Mouse (Mus musculus) C2C12 (cell line): ENCODE measurements at regions not wholly inside any gene's neighbourhood (a gene's known extent, or its start where the extent isn't known, plus 50 kb on each side); places are given as distances from the start of the nearest gene placed in this dataset.

ENCODE experiments used
- H3K27me3 ChIP-seq: one replicate; pipeline ENCODE4 v1.6.1; 2011; ENCODE audit not compliant: control insufficient read depth, insufficient read depth, insufficient read length
- H3K36me3 ChIP-seq: one replicate; pipeline ENCODE4 v1.6.1; 2011; ENCODE audit not compliant: control insufficient read depth, insufficient read depth
- H3K4me3 ChIP-seq: one replicate; pipeline ENCODE4 v1.5.1; 2011; ENCODE audit warnings: mild to moderate bottlenecking, control low read depth; ENCODE audit not compliant: poor library complexity, insufficient read depth, severe bottlenecking
- H3K79me2 ChIP-seq: one replicate; pipeline ENCODE4 v1.6.1; 2011; ENCODE audit not compliant: control insufficient read depth, insufficient read depth
- H3K79me3 ChIP-seq: one replicate; pipeline ENCODE4 v1.6.1; 2011; ENCODE audit warnings: low read depth, control low read depth
- H3ac ChIP-seq: one replicate; pipeline ENCODE3; 2011; ENCODE audit warnings: low read depth; ENCODE audit not compliant: control insufficient read depth, insufficient read length
- CEBPB ChIP-seq: IDR thresholded peaks from one replicate; pipeline ENCODE4 v1.6.1; 2011; ENCODE audit warnings: low read depth, mild to moderate bottlenecking, control low read depth, moderate library complexity
- CTCF ChIP-seq: IDR thresholded peaks from one replicate; pipeline ENCODE4 v1.5.1; 2011; ENCODE audit not compliant: control insufficient read depth, insufficient read depth, insufficient read length
- FOSL1 ChIP-seq: IDR thresholded peaks from one replicate; pipeline ENCODE4 v1.8.0; 2011; ENCODE audit warnings: mild to moderate bottlenecking, low read length; ENCODE audit not compliant: poor library complexity, insufficient read depth, severe bottlenecking
- MAX ChIP-seq: IDR thresholded peaks from one replicate; pipeline ENCODE4 v1.6.1; 2011; ENCODE audit warnings: mild to moderate bottlenecking, control low read depth
- MYOD1 ChIP-seq: IDR thresholded peaks from one replicate; pipeline ENCODE4 v1.6.1; 2011; ENCODE audit warnings: low read depth; ENCODE audit not compliant: control insufficient read depth, insufficient read length
- MYOG ChIP-seq: IDR thresholded peaks from one replicate; pipeline ENCODE4 v1.6.1; 2011; ENCODE audit not compliant: control insufficient read depth, insufficient read length; ENCODE audit errors: extremely low read depth
- USF1 ChIP-seq: IDR thresholded peaks from one replicate; pipeline ENCODE4 v1.6.1; 2011; ENCODE audit warnings: low read depth, mild to moderate bottlenecking, control low read depth, moderate library complexity

DNA sequence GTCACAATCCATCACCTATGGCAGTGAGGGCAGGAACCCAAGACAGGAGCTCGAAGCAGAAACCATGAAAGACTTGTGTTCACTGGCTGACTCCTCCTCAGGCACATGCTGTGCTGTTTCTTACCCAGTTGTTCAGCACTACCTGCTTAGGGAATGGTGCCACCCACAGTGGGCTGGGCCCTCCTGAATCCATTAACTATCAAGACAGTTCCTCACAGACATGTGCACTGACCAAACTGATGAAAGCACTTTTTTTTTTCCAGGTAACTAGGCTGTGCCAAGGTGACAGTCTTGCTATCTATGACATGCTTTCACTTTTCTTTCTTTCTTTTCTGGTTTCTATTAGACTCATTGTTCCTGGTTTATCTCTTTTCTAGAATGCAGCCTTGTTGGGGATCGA is 162.1 kb upstream of the Ctnnb1 start:
- no peak overlapping the region for H3ac ChIP-seq
- H3K36me3 ChIP-seq, result no peaks in the 10 kb centered on the region
- H3K4me3 ChIP-seq, result no peak overlapping the region
- H3K27me3 ChIP-seq, result no peaks in the 10 kb centered on the region
- no peaks in the 10 kb centered on the region for H3K79me3 ChIP-seq
- no peaks in the 10 kb centered on the region for H3K79me2 ChIP-seq
- no peak for TF ChIP-seq CEBPB

DNA sequence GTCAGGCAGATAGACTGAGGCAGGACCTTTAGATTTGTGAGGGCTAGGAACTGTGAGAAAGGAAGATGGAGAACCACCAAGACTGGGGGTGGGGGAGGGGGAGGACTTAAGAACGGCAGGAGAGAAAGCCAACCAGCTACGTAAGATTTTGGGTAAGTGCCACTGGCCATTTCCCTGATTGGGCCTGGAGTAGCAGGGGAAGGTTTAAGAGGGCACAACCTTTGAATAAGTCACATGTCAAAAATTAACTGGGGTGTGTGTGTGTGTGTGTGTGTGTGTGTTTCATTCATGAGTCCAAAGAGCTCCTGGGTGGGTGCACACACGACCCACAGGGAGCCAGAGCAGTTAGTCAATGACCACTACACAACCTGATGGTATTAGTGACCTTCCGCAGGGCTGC is 161.6 kb upstream of the Ctnnb1 start:
- TF ChIP-seq CEBPB (no peak), FOSL1 (no peak), CTCF (no peak), MAX (no peak), USF1 (no peak), MYOD1 (no peak), MYOG (no peak)
- Histone ChIP-seq H3ac (no peak overlapping the region), H3K79me2 (no peaks in the 10 kb centered on the region), H3K27me3 (no peaks in the 10 kb centered on the region), H3K79me3 (no peaks in the 10 kb centered on the region), H3K4me3 (no peak overlapping the region), H3K36me3 (no peaks in the 10 kb centered on the region)

DNA sequence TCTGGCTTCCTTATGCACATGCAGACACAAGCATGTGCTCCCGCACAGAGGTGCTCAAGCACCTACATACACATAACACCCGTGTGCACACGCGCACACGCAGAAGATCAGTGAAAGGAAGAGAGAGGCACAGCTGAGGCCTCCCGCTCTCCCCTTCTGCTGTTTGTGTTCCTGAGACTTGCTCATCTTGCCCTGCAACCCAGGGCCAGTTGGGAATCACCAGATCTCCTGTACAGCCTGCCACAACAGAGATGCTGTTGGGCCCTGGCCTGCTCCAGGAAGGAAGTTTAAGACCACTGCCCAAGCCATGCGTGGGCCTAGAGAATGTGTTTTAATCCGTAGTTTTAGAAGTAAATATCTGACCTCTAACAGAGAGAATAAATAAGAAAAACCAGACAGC is 160.0 kb upstream of the Ctnnb1 start:
- Histone ChIP-seq H3K79me3 (no peaks in the 10 kb centered on the region), H3K79me2 (no peaks in the 10 kb centered on the region), H3K36me3 (no peaks in the 10 kb centered on the region), H3K4me3 (no peak overlapping the region), H3K27me3 (no peaks in the 10 kb centered on the region), H3ac (no peak overlapping the region)
- TF ChIP-seq CEBPB, result no peak
- no peak for TF ChIP-seq MAX
- no peak for TF ChIP-seq USF1
- TF ChIP-seq MYOG, result no peak
- TF ChIP-seq MYOD1, result no peak
- no peak for TF ChIP-seq FOSL1
- no peak for TF ChIP-seq CTCF

DNA sequence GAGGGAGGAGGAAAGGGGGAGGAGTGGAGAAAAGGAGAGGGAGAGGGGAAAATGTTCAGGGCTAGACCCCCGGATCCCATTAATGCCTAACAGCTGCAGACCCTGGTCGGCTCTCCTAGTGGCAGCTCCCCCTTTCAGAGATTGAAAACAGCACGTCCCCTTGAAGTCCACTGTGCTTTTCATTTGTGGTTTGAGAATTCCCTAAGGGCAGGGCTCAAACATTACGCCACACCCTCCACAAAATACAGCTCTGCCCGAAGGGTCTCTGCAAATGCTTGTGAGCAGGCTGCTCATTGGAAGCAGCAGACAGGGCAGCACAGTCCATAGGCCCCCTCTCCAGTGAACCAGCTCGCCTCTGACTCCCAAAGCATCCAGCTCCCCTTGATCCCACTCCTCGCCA is 159.3 kb upstream of the Ctnnb1 start:
- H3ac ChIP-seq, result no peak overlapping the region
- H3K27me3 ChIP-seq, result no peaks in the 10 kb centered on the region
- TF ChIP-seq CEBPB, result peak; percentile 52
- TF ChIP-seq CTCF, result no peak
- no peaks in the 10 kb centered on the region for H3K79me3 ChIP-seq
- no peaks in the 10 kb centered on the region for H3K79me2 ChIP-seq
- no peak overlapping the region for H3K4me3 ChIP-seq
- no peaks in the 10 kb centered on the region for H3K36me3 ChIP-seq

DNA sequence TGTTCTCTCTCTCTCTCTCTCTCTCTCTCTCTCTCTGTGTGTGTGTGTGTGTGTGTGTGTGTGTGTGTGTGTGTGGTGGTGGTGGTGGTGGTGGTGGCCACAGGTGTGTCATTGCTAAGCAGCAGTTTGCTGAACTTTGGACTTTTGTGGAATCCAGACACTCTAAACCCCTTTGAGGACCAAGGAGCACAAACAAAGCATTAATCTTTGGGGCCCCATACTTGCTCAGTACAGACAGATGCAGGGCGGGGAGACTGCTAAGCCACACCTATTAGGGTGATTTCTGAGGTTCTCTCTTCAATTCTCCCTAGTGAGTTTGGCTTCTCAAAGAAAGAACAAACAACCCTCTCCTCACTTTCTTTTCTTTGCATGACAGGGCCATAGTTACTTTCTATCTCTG is 158.1 kb upstream of the Ctnnb1 start:
- no peaks in the 10 kb centered on the region for H3K79me3 ChIP-seq
- no peaks in the 10 kb centered on the region for H3K79me2 ChIP-seq
- TF ChIP-seq CEBPB (no peak), MAX (no peak), CTCF (no peak), MYOG (no peak), USF1 (no peak), FOSL1 (no peak), MYOD1 (no peak)
- no peaks in the 10 kb centered on the region for H3K27me3 ChIP-seq
- no peaks in the 10 kb centered on the region for H3K36me3 ChIP-seq
- H3ac ChIP-seq, result no peak overlapping the region
- H3K4me3 ChIP-seq, result no peak overlapping the region

DNA sequence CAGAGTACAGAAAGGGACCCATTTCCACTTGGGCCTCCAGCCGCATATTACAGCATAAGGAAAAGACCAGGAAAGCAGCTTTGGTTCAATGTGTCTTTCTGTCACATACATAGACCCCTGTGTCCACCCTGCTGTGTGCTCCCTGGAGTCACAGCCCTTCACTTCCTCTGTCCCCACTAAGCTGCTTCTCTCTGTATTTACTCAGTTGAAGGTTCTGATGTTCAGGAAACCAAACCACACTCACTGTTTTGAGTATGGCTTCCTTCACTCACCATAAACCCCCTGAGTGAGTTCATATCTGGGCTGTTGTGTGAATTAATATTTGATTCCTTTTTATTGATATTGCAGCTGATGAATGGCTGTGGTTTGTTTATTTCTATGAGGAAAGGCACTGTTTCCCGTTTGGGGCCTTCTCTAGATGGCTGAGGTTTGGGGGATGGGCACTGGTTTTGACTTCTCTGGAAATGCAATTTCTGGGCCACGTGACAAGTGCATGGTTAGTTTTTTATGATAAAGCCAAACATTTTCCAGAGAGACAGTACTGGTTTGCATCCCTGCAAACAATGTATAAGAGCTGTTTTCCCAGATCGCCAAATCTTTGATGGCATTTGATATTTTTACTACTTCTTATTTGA is 157.0 kb upstream of the Ctnnb1 start:
- no peak overlapping the region for H3K4me3 ChIP-seq
- H3ac ChIP-seq, result no peak overlapping the region
- no peaks in the 10 kb centered on the region for H3K27me3 ChIP-seq
- H3K36me3 ChIP-seq, result no peaks in the 10 kb centered on the region
- TF ChIP-seq CEBPB (no peak), USF1 (no peak), FOSL1 (no peak), MYOD1 (no peak), MAX (no peak), MYOG (no peak), CTCF (no peak)
- H3K79me3 ChIP-seq, result no peaks in the 10 kb centered on the region
- no peaks in the 10 kb centered on the region for H3K79me2 ChIP-seq

DNA sequence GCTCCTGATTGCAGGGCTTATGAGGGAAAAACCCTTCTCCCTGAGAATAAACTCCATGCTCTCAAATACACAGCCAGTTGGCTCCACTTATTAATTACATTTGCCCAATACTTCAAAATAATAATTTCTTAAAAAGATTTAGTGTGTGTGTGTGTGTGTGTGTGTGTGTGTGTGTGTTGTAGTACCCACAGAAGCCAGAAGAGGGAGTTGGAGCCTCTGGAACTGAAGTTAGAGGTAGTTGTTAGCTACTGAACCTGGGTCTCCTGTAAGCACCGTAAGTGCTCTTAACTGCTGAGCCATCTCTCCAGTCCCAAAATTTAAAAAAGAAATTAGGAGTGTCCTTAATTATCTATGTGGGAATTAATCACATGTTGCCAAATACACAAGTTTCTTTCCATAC is 154.8 kb upstream of the Ctnnb1 start:
- Histone ChIP-seq H3K4me3 (no peak overlapping the region), H3K79me2 (no peaks in the 10 kb centered on the region), H3K79me3 (no peaks in the 10 kb centered on the region), H3K27me3 (no peaks in the 10 kb centered on the region), H3K36me3 (no peaks in the 10 kb centered on the region), H3ac (no peak overlapping the region)
- TF ChIP-seq CTCF (no peak), FOSL1 (no peak), USF1 (no peak), CEBPB (no peak), MYOG (no peak), MYOD1 (no peak), MAX (no peak)
